Mouse (Mus musculus) 3T3-L1 (cell line): ENCODE results near the gene Spata46.
A peak's percentile ranks its signal among the peaks of the same experiment; 100 is the strongest.

Source experiments
- DNase-seq: peaks from one replicate; pipeline ENCODE4 v3.0.0-alpha.2; 2015; ENCODE audit warnings: low read depth, low spot score

Spata46 gene

DNA sequence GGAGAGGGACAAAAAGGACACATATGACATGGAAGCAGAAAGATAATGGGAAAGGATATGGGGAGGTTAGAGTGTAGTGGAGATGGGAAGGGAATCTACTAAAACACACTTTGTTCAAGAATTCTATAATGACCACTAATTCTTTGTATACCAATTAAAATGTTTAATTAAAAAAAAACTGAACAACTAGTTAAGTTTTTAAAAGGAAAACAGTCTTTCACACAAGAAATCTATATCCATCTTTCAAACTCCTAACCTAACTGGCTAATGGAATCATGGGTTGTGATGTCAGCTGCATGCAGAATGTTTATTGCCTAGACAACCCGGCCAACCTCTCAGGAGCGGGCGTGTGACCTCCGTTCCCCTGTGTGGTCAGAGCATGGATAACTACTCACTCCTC lies at the start of gene Spata46:
Gene Spata46, plus strand, starts transcription at position 301 of the 400 bp plus-strand sequence.
- no peak for DNase-seq

DNA sequence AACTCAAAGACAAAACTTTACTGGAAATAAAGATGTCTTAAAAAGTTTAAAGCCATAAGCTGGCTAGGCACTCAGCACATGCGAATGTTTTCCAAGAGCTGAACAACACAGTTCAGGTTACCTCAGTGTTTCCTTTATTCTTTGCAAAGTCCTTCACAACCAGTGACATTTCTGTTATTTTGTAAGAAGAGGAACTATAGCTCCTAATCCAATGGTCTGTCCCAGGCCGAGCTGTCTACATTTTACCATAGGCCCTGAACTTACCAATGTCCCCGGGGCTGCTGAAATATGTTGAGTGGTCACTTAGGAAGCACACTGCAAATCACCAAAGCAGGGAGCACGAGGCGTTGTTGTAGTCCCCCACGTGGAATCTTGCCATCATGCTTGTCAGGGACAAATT lies 38.3 kb upstream of the Spata46 start:
- DNase-seq, result no peak

DNA sequence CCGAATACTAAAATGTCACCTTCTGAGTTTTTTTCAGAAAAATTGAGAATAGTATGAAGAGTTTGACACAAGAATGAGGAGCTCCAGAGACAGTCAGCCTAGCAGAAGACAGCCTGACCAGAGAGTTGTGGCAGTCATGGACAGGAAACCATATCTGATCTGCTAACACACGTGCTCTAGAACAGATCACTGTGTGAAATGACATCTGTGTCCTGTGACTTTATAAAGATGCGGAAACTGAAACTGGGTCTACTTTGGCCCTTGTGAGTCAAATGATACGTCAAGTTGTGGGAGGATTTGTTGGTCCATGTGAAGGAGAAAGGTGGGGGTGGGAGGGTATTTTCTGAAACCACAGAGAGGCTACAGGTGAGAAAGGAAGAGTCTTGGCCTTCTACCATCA lies 37.9 kb upstream of the Spata46 start:
- no peak for DNase-seq

DNA sequence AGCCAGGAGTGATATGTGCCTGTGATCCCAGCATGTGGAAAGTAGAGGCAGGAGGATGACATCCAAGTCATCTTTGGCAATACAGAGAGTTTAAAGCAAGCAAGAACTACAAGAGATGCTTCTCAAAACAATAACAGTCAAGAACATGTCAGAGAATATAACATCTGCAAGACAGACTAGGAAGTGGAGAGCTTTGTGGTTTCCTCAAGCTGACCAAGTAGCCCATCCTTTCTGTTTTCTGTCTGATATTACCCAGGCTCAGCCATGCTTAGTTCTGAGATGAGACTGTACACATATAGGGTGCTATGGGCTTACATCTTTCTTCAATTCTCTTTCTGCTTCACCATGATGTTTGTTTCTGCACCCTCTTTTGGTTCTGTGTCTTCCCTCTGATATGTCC lies 35.4 kb upstream of the Spata46 start:
- DNase-seq, result no peak

DNA sequence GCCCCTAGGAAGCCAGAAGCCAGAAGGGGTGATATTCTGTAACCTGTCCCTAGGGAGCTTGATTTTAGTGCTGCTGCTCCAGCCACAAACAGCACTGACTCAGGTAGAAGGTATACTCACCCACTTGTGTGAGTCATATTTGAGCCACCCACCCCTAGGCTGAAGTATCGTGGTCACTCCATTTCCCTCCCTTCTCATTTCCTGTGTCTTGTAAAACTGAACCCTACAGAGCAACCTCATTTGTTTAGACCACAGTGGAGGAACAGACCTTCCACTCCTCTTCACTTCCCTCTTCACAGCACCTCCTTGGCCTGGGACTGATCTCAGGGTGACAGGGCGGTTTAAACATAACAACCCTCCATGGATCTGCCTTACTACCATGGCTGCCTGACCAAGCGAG lies 31.6 kb upstream of the Spata46 start, which contains the start of gene Sh2d1b1:
Gene Sh2d1b1, plus strand, starts transcription at position 305 of the 400 bp plus-strand sequence.
- peak; percentile 61 for DNase-seq

DNA sequence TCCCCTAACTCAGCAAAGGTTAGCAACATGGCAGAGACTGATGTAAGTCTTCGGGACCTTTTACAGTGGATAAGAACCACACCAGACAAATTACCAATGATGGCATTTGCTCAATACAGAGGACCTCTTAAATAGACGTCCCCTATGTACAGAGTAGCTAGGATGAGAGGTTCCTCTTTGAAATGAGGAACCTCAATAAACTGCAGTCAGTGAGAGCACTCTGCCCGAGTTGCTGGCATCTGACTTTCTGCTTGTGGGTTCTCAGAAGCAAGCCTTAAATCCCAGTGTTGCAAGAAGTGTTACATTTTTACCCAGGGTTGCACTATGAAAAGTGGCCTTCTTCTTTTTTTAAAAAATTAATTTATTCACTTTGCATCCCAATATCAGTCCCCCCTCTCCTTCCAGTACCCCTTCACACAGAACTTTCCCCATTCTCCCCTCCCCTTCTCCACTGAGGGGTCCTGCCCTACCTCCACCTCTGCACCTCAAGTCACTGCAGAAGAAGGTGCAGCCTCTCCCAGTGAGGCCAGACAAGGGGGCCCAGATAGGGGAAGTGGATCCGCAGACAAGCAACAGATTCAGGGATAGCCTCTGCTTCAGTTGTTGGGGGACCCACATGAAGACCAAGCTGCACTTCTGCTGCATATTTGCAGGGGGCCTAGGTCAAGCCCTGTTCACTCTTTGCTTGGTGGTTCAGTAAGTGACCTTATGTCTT lies 26.0 kb upstream of the Spata46 start:
- DNase-seq, result no peak

DNA sequence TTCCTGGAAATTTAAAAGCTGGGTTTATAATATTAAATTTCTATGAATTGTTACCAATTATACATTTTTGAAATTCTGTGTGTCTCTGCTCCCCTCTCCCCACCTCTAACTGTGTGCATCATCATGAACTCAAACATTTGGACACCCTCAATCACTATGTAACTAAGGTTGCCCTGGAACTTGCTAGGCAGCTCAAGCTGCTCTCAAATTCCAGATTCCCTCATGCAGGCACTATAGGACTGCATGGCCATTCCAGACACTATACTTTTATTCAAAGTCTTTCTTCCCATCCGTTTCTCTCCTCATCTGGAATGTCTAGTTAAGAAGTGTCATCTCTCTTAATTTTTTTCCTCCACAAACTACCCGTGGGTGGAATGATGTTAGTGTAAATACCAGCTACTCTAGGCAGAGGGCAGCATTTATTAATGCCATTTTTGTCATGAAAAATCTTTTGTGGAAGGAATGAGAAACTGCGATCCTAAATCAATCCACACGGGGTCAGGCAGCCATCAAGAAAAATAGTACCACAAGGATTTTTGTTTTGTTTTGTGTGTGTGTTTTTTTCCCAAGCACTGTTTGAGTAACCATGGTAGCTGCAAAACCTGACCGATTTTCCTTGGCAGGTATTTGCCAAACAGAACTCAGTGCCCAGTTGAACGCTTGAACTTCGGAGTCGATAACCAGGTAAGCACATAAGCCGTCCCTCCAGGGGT lies 16.2 kb upstream of the Spata46 start:
- DNase-seq, result peak; percentile 85

DNA sequence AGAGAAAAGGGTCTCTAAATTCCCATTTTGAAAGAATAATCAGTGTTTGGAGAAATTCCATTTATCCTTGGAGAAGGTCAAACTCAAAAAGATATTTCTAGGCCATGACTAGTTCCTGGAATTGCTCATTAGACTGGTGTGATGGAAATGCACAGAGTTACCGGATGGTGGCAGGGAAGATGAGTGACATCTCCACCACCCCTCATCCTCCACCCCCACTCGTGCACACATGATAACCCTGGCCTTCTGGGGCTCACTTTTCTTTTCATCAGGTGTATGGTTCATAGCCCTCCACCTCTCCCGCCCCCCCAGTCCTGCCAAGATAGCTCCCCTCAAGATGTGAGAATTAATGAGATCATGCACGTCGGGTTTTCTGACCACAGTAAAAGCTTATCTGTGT lies 15.3 kb upstream of the Spata46 start:
- DNase-seq, result no peak

DNA sequence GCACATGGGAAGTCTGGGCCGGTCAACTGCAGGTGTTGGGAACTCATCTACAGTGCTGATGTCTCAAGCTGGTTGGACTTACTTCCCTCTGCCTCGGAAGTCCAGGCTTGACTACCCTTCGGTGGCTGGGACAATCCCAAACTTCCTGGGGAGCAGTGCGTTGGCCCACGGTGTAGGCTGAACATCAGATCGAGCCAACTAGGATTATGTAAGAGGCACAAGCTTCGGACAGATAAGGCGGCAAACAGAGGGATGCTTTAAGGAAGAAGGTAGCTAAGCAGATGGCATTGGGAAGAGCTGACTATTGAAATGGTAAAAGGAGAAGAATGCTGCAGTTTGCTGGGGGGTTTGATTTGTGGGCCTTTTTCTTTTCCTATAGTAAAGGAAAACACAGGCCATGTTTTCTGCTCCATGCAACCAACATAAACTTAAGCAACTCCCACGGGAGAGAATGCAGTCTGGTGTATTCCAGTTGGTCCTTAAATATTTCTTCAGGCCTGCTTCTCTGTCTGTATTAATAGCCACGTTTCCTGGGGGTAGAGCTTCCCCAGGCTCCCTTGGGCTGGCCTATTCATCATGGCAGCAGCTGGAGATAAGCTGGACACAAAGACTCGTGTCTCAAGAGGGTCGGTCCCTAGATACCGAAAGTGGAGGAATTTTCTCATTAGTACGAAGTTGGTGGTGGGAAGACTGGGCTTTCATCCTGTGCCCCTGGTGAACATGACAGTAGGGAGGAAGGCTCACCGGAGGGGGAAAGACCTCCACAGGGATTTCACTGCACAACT lies 13.6 kb upstream of the Spata46 start:
- DNase-seq, result no peak

DNA sequence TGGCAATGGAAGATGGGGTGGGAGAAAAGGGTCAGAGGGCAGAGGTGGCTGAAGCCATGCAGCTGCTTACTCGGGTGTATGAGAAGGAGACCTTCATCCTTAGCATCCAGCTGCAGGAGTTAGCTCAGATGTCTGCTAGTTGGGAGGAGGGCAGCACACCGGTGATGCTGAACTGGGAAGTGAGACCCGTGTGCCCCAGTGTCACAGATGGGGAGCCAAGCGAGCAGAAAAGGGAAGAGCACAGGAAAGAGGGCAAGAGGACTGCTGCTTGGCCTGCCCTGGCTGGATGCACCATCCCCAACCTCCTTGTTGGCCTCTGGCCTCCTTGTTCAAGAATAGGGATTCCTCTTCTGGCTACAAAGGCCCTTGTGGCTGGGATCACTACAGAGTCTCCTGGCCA lies 9.1 kb upstream of the Spata46 start:
- DNase-seq, result no peak

DNA sequence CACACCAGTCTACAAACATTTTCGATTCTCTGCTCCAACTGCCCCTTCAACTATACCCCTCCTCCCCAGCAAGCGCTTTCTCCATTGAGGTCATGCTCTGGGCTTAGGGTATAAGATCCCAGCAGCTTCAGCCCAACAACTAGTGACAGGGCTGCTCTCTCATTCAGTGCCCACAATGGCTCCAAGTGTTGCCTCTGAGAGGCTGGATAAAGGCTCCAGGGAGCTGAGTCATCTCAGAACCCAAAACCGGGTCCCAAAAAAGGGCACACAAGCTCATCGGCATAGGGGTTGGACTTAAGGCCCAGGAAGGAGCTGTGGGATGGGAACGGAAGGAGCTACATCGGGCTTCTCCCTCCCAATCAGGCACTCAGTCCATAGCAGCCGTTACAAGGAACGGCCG lies 6.9 kb upstream of the Spata46 start:
- no peak for DNase-seq

DNA sequence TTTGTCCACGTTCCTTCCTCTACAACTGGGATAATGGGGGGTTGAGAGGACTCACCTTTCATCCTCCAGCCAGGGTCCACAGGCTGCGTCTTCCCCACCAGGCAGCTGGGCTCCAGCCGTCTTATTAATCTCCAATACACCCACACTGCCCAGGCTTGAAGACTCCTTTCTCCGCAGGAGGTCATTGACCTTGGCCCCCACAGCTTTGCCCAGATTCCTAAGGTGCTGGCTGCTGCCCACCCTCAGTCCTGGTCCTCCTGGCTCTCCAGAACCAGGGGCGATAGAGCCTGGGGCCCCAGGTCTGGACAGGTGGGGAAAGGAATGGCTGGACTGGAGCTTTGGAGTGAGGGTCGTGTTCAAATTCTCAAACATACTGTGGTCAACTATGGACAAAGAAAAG lies 6.1 kb upstream of the Spata46 start:
- DNase-seq, result no peak

DNA sequence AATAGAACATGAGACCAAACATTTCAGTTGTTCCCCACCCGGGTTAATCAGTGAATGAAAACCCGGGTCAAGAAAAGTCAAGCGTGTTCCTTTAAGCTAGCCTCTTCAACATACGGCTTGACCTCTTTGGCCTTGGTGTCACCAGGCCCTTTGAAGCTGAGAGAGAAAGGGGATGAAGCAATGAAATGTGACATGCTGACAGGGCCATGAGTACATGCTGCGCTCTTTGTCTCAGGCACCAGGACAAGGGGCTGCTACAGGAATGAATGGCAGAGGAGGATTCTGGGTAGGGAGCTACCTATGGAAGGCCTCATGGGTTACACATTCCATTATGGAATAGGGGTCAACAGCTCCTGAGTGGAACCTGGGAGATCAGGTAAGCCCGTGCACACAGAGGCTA lies 5.5 kb upstream of the Spata46 start:
- no peak for DNase-seq

DNA sequence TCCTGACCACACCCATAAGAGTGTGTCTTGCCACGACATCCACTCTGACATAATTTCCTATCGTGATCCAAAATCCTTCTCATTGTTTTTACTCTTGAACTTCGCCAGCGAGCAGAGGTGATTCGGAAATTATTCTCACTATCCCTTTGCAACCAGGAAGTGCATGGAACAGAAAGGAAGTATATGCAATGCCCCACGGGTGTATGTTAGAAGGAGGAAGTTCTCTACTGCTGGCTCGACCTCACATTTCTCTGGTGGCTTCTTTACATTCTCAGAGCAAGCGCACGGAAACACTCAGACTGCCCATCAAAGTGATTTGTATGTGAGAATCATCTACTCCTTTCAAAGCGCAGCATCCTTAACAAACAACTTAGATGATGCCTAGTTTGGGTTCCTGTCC lies 3.6 kb upstream of the Spata46 start:
- DNase-seq, result no peak

DNA sequence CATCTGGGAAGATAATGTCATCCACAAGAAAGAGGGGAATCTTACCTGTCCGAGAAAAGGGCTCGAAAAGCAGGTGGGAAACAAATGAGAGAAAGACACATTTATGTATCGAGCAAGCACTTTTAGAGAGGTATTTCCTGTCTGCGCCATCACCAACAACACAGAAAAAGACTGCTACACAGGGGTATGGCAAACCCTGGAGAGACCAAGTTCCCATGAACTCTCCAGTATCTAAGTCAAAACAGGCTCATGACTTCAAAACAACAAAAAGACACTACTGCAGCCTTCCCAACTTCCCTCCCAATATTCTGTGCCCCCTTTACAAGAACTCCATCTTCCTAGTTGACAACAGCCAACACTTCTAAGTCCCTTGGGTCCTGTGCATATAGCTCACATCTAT lies 2.4 kb upstream of the Spata46 start, which contains the start of gene Gm7694:
Gene Gm7694, minus strand, starts transcription at position 101 of the 400 bp plus-strand sequence.
- DNase-seq, result no peak

DNA sequence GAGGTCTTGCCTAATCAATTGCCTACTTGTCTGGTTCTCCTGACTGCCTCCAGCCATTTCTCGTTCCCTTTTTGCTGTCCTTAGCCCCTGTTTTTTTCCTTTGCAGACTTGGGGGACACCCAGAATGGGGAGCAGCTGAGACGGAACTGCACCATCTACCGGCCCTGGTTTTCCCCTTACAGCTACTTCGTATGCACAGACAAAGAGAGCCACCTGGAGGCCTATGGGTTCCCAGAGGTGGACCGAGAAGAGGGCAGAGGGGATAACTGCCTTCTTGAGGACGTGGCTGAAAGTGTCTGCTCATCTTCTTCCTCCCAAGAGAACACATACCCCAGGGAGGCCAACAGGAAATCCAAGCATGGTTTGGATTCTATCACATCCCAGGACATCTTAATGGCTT lies 2.8 kb downstream of the Spata46 start:
- no peak for DNase-seq

DNA sequence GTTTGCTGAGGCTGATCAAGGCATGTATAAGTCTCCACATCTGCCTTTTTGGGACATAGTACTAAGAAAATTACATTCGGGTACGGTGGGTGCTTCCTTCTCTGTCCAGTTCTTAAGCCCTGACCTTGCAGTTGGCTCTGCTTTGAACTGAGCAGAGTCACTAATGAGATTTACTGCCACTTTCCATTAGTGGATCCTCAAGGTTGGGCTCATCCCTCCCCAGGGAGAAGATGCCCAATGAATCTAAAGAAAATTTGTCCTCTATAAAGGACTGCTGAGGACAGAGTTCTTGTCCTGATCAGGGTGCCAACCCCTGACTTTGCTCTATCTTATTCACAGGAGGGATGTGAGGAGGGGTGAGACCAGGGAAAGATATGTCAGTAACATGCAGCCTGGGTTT lies 13.4 kb downstream of the Spata46 start:
- no peak for DNase-seq

DNA sequence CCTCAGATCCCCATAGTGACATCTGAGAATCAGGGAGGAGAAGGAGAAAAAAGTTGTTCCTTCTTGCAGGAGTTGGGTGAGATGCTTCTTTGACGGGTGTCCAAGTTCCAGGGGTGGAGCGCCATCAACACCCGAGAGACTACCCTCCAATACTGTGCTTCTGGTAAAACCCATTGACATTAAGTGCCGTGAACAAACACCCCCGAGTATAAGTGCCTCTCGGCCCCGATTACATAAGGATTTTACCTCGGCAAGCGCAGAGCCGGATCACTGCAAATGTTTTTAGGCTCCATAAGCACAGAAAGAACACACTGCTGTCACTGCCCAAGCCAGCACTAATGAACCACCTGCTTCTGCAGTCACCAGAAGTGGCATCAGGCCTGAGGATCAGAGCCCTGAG lies 14.4 kb downstream of the Spata46 start:
- DNase-seq, result no peak

DNA sequence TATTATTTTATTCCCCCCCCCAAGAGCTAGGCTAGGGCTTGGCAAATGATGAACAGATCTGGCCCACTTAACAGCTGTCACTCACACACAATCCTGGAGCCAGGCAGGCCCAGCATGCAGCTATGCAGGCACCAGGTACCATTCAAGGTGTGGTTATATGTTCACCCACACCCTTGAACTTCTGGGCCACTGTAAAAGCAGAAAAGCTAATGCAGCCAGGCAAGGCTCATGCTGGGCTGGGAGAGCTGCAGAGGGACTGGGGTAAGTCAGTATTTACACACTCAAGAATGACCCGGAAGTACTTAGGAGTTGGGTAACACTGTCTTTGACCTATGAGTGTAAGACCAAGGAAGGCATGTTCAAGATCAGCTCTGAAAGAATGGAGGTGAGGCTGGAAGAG lies 15.7 kb downstream of the Spata46 start:
- no peak for DNase-seq

DNA sequence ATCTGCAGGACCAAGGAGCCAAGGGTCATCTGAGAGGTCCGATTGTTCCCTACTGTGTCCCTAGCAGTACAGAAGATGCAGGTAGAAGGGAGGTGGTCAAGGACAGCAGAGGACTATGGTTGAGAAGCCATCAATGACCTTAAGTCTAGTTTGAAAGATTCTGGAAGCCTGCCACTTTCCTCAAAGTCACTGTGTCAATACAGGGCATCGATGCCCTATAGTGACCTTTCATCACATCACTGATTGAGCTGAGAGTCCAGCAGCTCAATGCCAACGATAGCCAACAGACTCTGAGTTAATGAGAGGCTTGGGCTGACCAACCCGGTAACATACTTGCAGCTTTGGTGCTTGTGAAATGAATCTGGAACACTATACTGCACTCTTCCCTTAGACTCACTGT lies 16.7 kb downstream of the Spata46 start:
- no peak for DNase-seq

DNA sequence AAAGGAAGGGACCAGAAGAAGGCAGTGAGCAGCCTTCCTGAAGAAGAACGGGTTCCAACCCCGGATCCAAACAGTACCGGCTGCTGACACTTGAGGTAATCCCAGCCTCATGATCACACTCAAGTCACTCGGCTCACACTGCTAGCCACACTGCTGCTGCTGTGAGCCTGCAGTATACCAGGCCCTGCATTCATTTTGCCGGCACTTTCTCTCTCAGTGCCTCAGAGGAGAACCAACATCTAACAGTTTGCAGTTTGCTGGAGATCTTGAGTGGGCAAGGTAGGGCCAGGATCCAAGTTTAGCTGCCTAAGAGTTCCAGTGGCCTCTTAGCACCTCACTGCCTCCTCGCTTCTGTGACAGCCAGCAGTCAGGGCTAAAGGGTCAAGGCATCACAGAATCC lies 23.3 kb downstream of the Spata46 start:
- no peak for DNase-seq

DNA sequence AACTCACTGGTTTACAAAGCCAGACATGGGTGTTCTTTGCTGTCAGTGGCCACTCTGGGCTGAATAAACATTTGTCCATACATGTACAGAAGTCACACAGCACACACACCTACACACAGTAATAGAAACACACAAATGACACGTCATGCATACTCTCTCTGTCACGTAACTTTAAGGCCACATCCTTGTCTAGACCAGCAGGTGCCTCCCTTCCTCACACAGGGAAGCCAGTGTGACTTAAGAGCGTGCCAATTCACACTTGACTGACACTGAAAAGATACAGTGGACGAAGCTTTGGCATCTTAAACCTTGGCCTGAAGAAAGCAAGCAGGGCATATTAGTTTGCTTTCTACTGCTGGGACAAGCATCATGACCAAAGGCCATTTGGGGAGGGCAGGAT lies 24.2 kb downstream of the Spata46 start:
- DNase-seq, result no peak

DNA sequence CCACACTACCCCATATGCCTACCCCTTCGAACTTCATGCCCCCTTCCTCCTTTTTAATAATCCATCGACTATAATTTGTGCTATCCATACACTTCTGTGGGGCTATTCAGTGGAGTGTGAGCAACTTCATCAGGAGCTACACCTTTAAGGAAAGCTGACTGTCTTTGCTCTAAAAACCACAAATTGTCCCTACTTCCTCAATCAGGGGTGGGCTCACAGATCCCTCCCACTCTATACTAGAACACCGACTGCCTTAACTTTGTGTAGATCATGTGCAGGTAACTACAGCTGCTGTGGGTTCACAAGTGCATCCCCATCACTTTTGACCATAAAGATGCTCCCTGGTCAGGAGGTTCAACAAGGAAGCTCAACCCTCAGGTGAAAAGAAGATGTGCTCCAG lies 31.3 kb downstream of the Spata46 start:
- DNase-seq, result no peak
